Mouse (Mus musculus) bone marrow, adult 2 months (tissue): ENCODE measurements at regions not wholly inside any gene's neighbourhood (a gene's known extent, or its start where the extent isn't known, plus 50 kb on each side); places are given as distances from the start of the nearest gene placed in this dataset.

Experiments used
- H3K27ac ChIP-seq: fragments of 200-500 bp; 2 replicates; pipeline ENCODE4 v1.5.1; 2012; ENCODE audit warnings: low read depth, mild to moderate bottlenecking, control low read depth, inconsistent platforms, low read length; ENCODE audit not compliant: control insufficient read depth, poor library complexity, insufficient read depth
- H3K4me1 ChIP-seq: fragments of 200-500 bp; 2 replicates; pipeline ENCODE4 v1.6.1; 2011; ENCODE audit warnings: low read length; ENCODE audit not compliant: control insufficient read depth, insufficient read depth
- H3K4me3 ChIP-seq: fragments of 200-500 bp; replicated peaks from 2 replicates; pipeline ENCODE3; 2011; ENCODE audit warnings: mild to moderate bottlenecking, low read depth, low read length, control low read depth; ENCODE audit not compliant: control insufficient read depth
- CTCF ChIP-seq: fragments of 200-500 bp; IDR thresholded peaks from 2 replicates; pipeline ENCODE4 v1.5.1; 2011; ENCODE audit warnings: low read length, control low read depth; ENCODE audit not compliant: control insufficient read depth, insufficient read depth
- POLR2A ChIP-seq: fragments of 200-500 bp; IDR thresholded peaks from 2 replicates; pipeline ENCODE4 v1.6.1; 2011; ENCODE audit warnings: low read depth, mild to moderate bottlenecking, control low read depth, low read length, borderline replicate concordance; ENCODE audit not compliant: control insufficient read depth
- WGBS: fragments of 180-500 bp; shearing (Covaris S2); methylation state at CpG from one replicate; pipeline ENCODE4 v1.1.7; 2018; 5-methylcytosine and 5-hydroxymethylcytosine counted together

- 76% methylated on average over 1 of the region's 1 CpGs for WGBS
- Histone ChIP-seq H3K4me3 (no peak overlapping the region), H3K4me1 (no peaks in the 10 kb centered on the region; the same call in 1 of the 2 replicates), H3K27ac (no peak overlapping the region)
- TF ChIP-seq POLR2A (no peak), CTCF (no peak)
Observed at GRCm38 (mm10) chr2:78980661-78981229, 112.8 kb downstream of the Ube2e3 start.

DNA sequence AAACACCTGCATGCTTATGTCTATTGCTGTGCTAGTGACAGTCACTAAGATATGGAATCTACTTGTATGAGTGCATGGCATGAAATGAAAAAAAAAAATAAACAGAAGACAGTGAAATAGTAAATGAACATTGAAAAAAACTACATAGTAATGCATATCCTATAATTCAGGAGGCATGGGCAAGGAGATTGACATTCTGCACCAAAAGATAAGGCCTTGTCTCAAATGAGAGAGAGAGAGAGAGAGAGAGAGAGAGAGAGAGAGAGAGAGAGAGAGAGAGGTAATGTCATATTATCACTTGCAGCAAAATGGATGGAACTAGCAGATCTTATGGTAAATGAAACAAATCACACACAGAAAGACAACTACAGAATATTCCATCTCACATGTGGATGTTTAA lies 115.4 kb downstream of the Ube2e3 start:
- TF ChIP-seq CTCF (no peak), POLR2A (no peak)
- Histone ChIP-seq H3K27ac (no peak overlapping the region), H3K4me3 (no peak overlapping the region)

GRCm38 (mm10) chr2:78983944-78984498 lies 116.1 kb downstream of the Ube2e3 start:
- H3K27ac ChIP-seq, result no peak overlapping the region
- TF ChIP-seq POLR2A (no peak), CTCF (no peak)

More for the DNA sequence above, 115.4 kb downstream of the Ube2e3 start:
- H3K4me1 ChIP-seq, result no peaks in the 10 kb centered on the region; the same call in 1 of the 2 replicates

GRCm38 (mm10) chr2:78986984-78987383 lies 119.1 kb downstream of the Ube2e3 start:
- WGBS, result 78% methylated on average over 7 of the region's 7 CpGs
- H3K27ac ChIP-seq, result no peak overlapping the region
- TF ChIP-seq CTCF, result no peak
- no peak for TF ChIP-seq POLR2A

More at GRCm38 (mm10) chr2:78983944-78984498, 116.1 kb downstream of the Ube2e3 start:
- 78% methylated on average over 5 of the region's 5 CpGs for WGBS
- Histone ChIP-seq H3K4me1 (no peaks in the 10 kb centered on the region; the same call in 1 of the 2 replicates), H3K4me3 (no peak overlapping the region)

GRCm38 (mm10) chr2:78987388-78987787 lies 119.5 kb downstream of the Ube2e3 start:
- TF ChIP-seq CTCF, result no peak
- no peak for TF ChIP-seq POLR2A
- Histone ChIP-seq H3K4me3 (no peak overlapping the region), H3K4me1 (no peaks in the 10 kb centered on the region), H3K27ac (no peak overlapping the region)
- 94% methylated on average over 3 of the region's 3 CpGs for WGBS

More at GRCm38 (mm10) chr2:78986984-78987383, 119.1 kb downstream of the Ube2e3 start:
- H3K4me3 ChIP-seq, result no peak overlapping the region
- H3K4me1 ChIP-seq, result no peaks in the 10 kb centered on the region

GRCm38 (mm10) chr2:78988224-78988623 lies 120.3 kb downstream of the Ube2e3 start:
- Histone ChIP-seq H3K27ac (no peak overlapping the region), H3K4me1 (no peaks in the 10 kb centered on the region), H3K4me3 (no peak overlapping the region)
- 84% methylated on average over 2 of the region's 2 CpGs for WGBS
- TF ChIP-seq POLR2A (no peak), CTCF (no peak)

GRCm38 (mm10) chr2:78994800-78995555 lies 127.1 kb downstream of the Ube2e3 start:
- WGBS, result 59% methylated on average over 3 of the region's 3 CpGs
- no peak overlapping the region for H3K27ac ChIP-seq
- H3K4me1 ChIP-seq, result no peaks in the 10 kb centered on the region
- TF ChIP-seq POLR2A (no peak), CTCF (no peak)
- no peak overlapping the region for H3K4me3 ChIP-seq

DNA sequence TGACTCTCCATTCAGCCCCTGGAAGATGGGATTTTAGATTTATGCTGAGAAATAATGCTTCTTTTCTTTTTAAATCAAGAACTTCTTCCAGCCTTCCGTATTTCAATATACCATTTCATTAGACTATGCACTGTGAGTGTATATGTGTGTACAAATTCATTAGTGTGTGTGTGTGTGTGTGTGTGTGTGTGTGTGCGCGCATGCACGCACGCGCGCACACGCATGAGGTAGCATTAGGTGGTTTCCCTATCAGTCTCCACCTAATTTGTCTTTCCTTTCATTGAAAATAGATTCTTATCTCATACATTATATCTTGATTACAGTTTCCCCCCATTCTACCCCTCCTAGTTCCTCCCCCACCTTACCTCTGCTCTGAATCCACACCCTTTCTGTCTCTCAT lies 130.7 kb downstream of the Ube2e3 start:
- TF ChIP-seq POLR2A (no peak), CTCF (no peak)
- 96% methylated on average over 8 of the region's 8 CpGs for WGBS
- Histone ChIP-seq H3K4me1 (no peaks in the 10 kb centered on the region; the same call in 1 of the 2 replicates), H3K27ac (no peak overlapping the region), H3K4me3 (no peak overlapping the region)

DNA sequence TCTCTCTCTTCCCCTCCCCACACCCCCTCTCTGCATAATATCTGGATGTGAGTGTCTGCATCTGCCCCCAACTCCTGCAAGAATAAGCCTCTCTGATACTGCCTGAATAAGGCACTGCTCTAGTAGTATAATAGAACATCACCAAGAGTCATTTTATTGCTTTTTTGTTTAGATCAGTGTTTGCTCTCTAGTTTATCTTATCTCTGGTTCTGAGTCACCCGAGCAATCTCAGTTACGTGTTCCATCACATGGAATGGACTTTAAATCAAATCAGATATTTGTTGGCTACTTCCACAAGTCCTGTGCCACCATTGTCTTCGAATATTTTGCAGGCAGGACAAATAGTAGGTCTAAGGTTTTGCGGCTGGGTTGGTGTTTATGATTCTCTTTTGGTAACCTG lies 131.5 kb downstream of the Ube2e3 start:
- Histone ChIP-seq H3K4me1 (no peaks in the 10 kb centered on the region; the same call in 1 of the 2 replicates), H3K4me3 (no peak overlapping the region), H3K27ac (no peak overlapping the region)
- TF ChIP-seq POLR2A (no peak), CTCF (no peak)
- 78% methylated on average over 4 of the region's 4 CpGs for WGBS
